Mouse (Mus musculus) liver, postnatal 0 days (tissue): Measurements from ENCODE around the gene Lrp1.

Experiments
- CTCF ChIP-seq: sonication (generic); IDR thresholded peaks from 2 replicates; pipeline ENCODE4 v1.5.1; 2016; ENCODE audit warnings: antibody characterized with exemption, low read depth
- EP300 ChIP-seq: IDR thresholded peaks from 2 replicates; pipeline ENCODE4 v1.6.1; 2016; ENCODE audit warnings: antibody characterized with exemption, low read depth, mild to moderate bottlenecking

DNA sequence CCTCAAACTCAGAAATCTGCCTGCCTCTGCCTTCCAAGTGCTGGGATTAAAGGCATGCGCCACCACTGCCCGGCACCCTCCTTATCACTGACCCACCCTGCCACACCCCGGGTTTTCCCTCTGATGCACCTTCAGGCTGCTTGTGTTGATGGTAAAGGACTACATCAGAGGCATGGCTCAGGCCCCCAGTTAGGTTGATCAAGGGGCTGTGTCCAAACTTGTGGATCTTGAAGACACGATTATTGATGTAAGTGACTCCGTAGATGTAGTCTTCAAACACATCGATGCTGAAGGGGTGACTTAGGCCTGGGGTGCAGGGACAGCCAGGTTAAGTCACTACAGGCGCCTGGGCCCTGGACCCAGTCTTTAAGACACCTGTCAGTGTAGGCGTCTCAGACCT is 79.4 kb downstream of the Lrp1 start:
- TF ChIP-seq CTCF: no peak
- no peak for TF ChIP-seq EP300
